Mouse (Mus musculus) left cerebral cortex, adult 6 months (tissue): ENCODE results near the gene Tenm3. TPM values are rescaled to one million over a fixed set of nuclear protein-coding genes. Genes with fewer than 3 reads are reported as not detected.

Experiments used
- long read RNA-seq, 2 experiments: library from polyadenylated mRNA; unstranded; transcript quantifications; one replicate each; pipeline ENCODE4 v2.0.0; 2019 to 2020
- polyA plus RNA-seq: library from polyadenylated mRNA; unstranded; fragments of <200 nt; fragmentation: Nextera tagmentation; gene quantifications from 2 replicates; pipeline ENCODE4 v1.2.3, GENCODE M21; 2021

Tenm3 gene
- 7.5 and 9.5 TPM in 2 replicates for polyA plus RNA-seq
- long read RNA-seq, experiment 1, partial matches to known transcripts = 17 of 42 reads
- long read RNA-seq, experiment 1, other reads (novel, unspliced or antisense) = 24 of 42 reads
- long read RNA-seq, experiment 2, partial matches to known transcripts = 13 of 22 reads
- long read RNA-seq, experiment 2, other reads (novel, unspliced or antisense) = 9 of 22 reads

DNA sequence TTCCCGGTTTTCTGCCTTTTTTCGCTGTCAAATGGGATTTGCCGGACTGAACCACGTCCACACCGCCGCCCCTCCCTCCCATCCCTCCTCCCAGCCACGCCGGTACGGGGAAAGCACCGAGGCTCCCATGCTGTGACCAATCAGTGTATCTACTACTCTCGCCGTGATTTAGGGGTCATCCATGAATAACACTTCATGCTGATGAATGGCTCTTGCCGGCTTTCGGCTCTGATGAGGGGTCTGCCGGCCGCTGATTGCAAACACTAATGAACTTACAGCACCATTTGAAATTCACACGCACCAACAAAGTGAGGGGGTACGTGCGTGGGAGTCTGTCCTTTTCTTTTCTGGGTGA lies at the start of gene Tenm3:
Gene Tenm3 (minus strand): TSS at position 21 of the 355 bp plus-strand sequence.

